Mouse (Mus musculus) cortical plate, adult 2 months (tissue): ENCODE data around the gene Ncam1.

Source experiments
- CTCF ChIP-seq: fragments of 200-500 bp; IDR thresholded peaks from 2 replicates; pipeline ENCODE4 v1.5.1; 2011; ENCODE audit warnings: mild to moderate bottlenecking, control low read depth, low read length; ENCODE audit not compliant: insufficient read depth; ENCODE audit errors: extremely low read depth
- POLR2A ChIP-seq: fragments of 200-500 bp; IDR thresholded peaks from 2 replicates; pipeline ENCODE4 v1.6.1; 2011; ENCODE audit warnings: mild to moderate bottlenecking, low read length, control low read depth; ENCODE audit not compliant: insufficient read depth; ENCODE audit errors: extremely low read depth

- TF ChIP-seq CTCF (no peak), POLR2A (no peak)
Observed at GRCm38 (mm10) chr9:49738546-49738945, 60.2 kb downstream of the Ncam1 start.
